Mouse (Mus musculus) heart, postnatal 36 days (tissue): ENCODE measurements at regions not wholly inside any gene's neighbourhood (a gene's known extent, or its start where the extent isn't known, plus 50 kb on each side); places are given as distances from the start of the nearest gene placed in this dataset.

Experiments used
- DNase-seq, 2 experiments: peaks; one replicate each; pipeline ENCODE4 v3.0.0; 2021 to 2022
- intact Hi-C: fragments of 180-260 bp; cut with DNase I; formaldehyde crosslinking; loops from one replicate; pipeline ENCODE4 v1.15.1; 2025

DNA sequence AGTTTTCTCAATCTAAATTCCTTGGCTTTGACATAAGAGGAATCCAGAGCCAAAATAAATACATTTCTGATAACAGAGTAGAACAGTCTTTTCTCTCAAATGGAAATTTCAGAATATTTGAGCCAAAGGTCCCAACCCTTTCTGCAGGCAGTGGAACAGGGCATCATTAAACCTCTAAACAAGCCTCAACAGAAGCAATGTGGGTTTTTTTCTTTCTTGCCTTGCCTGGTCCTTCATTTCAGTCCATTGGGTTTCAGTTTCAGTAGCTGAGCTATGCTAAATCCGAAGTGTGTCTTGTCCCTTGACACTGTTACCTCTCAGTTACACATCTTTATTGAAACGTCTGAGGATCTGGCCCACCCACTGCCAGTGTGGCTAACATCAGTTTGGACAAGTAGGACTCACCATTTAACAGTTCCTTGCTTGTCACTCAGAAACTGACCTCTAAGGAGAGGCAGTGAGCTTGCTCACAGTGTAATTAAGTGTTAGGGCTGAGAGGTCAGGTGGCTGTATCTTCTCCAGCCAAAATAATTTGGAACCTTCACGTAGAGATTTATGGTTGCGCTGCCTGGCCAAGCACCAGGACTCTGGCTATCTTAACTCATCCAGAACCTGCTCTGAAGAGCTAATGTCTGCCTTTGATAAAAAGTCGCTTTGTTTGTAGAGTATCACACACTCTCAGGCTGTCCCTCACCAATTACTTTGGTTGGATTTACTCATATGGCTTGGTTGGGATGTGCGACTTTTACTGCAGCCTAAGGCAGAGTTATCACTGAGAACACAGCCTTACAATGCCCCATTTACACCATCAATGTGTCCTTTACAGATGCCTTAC is 545.2 kb downstream of the Efnb2 start:
- intact Hi-C loops: no loop called here
- DNase-seq: peak in 1 of 2 experiments; percentile 9

DNA sequence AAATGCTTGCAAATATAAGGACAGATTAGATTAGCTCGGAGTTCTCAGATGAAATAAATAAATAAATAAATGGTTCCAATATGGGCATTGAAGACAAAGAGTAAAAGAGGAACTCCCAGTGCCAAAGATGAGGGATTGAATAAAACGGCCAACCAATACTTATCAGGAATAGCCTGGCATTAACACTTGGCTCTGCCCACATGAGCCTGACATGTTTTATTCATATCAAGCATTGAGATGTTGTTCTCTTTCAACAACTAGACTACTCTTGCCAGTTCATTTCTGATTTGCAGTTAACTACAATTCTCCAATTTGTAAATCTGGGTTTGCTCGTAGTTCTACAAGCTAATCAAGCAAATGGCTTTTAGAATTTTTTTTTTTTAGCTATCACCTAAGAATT is 546.4 kb downstream of the Efnb2 start:
- intact Hi-C loops: no loop called here

DNA sequence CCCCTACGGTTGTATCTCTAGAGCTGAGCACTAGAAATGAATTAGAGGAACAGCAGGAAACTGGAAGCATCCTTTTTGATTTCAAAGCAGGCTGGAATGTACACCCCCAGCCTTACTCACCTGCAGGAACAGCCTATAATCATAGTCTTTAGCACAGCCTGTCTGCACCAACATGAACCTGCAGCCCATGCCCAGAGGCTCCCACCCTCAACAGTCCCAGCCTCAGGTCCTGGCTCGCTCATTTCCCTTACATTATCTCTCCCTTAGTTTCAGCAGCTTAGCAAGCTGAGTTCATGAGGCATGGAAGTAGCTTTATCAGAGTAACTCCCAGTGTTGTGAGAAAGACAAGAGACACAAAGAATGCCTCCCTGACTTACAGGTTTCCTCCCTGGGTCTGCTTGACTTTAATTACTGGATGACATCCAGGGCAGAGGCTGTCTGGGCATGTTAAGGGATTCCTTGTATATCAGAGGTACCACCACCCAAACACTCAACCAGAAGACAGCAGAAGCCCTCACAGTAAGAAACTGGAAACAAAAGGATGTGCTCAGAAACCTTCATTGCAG is 551.2 kb downstream of the Efnb2 start:
- intact Hi-C loops: no loop called here
- no peak for DNase-seq

More for the DNA sequence above, 546.4 kb downstream of the Efnb2 start:
- DNase-seq: no peak

DNA sequence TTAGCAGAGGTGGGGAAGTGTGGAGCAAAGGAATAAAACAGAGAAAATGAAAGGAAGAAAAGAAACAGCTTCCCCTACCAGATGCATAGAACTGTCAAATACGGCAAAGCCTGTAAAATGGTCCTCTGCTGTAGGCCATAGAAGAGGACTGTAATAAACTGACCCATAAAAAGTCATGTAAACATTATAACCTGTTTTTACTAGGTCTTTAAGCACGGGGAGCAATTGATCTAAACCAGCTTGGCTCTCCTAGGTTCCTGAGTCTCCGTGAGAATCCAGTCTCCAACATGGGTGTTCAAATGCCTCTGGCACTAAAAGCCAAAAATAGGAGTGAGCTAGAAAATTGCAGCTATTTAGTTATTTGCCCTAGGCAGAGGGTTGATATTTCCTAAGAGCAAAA is 557.5 kb downstream of the Efnb2 start:
- DNase-seq: no peak
- intact Hi-C loops: no loop called here

DNA sequence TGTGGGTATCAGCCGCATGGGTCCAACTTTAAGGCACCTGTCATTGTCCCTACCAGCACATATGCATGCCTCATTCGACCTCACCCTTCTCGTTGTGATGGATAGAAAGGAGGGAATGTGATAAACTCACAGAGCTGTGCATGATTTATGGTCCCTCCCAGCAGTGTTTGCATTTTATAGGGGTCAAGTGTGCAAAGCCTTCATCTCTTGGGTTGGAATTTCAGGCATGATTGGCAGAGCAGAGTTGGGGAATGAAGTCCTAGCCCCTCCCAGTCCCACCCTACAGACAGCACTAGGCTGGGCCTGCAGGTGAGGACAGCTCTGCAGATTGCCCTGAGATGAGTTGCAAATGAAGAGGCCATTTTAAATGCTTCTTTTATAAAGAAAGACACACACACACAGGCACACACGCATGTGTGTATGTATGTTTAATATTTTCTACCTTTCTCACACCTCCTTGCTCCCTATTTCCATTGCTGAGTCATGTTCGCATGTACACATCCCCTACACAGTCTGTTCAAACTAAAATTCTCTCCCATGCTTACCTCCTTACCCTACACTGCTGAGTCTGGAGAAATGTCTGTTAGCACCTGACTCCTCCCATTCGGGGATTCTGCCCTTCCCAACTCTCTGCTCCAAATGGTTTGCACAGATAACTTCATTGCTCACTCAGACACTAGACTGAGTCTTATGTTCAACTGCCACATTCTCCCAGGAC is 558.9 kb downstream of the Efnb2 start:
- no peak for DNase-seq
- intact Hi-C loops: no loop called here

DNA sequence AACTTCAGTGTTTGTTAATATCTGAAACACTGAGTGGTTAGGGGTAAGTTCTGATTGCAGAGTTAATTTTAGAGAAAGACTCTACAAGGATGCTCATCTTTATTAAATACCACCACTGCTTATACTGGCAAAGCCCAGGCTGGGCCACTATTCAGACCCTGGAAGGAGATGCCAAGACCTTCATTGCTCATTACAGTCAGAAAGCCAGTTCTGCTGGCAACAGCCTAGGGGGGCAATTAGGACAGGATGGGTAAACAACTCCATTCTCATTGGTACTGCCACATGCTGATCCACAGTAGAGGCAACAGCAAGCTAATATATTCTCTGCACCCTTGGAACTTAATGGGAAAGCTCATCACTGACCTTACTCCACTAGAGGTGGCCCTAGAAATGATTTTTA is 568.5 kb downstream of the Efnb2 start:
- intact Hi-C loops: no loop called here
- DNase-seq: no peak

DNA sequence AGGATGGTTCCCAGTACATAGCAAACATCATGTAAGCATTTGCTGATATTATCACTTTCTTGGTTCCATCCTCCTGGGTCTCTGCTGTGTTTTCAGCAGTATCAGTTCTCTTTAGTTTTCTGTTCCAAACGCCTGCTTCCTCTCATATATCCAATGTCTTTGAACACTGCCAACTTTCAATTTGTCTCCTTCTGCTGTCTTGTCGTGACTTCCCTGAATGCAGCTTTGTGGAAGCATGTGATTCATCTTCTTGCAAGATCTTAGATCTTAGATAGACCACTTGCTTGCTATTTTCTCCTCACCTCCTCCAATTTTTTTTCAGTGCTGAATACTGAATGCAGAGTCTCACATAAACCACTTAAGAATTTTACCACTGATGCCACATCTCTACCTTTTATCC is 576.4 kb downstream of the Efnb2 start:
- intact Hi-C loops: no loop called here
- DNase-seq: no peak

DNA sequence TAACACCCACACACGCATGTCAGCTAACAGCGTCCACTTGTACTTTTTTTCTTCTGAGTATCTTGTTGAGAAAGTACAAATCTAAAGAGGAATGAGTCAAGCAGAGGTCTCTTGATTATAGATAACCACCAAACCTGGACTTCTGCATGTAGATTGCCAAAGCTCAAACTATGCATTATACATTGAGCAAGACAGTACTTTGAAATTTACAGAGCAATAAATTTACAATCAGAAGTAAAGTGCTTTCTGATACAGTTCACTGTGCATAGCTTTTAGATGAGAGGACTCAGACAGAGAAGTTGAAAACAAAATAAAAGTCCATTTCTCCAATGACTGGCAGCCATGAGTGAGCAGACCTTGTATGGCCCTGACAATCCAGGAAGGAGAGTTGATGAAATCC is 597.0 kb downstream of the Efnb2 start:
- no peak for DNase-seq
- intact Hi-C loops: no loop called here

DNA sequence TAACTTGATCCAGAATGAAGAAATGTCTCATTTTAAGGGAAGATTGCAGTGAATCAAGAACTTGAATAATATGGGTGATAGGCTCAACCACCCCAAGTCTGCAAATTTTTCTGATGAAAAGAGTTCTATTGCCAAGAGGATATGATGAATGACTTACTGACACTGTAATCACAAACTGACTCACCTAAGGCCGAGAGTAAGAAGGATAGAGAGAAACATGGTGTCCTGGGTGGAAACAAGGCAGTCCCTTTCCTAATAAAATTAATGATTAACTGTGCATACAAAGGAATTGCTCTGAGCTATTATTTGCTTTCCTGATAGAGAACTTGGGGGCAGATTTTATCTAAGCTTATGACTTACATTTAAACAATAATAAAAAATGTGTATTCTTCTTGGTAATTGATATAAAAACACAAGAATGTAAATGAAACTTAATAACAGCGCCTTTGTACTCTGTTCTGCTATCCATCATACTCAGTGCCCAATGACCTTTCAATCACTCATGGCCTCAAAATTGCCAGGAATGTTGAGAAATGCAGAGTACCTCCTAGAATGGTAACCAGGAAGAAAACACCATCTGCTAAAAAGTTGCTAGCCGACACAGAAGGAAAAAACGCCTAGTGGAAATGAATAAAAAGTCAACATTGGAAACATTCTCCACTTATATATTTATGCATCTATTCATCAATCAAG is 606.7 kb downstream of the Efnb2 start:
- no peak for DNase-seq
- intact Hi-C loops: no loop called here

DNA sequence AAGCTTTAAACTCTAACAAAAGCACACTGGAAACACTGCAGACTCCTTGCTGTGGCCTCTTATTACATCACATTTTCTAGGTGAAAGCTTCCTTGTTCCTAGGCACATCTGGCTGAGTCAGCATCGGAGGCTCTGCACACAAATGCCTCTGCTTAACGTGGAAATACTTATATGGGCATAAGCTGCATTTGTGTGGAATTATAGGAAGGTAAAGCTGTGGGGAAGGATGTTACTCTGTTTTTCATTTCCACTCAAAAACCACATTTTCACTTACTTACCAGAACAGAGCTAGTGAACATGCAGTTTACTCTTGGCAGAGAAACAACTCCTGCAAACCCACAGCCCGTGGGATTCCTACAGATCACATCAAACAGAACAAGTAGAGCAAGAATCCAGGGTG is 609.9 kb downstream of the Efnb2 start:
- DNase-seq: no peak
- intact Hi-C loops: no loop called here

DNA sequence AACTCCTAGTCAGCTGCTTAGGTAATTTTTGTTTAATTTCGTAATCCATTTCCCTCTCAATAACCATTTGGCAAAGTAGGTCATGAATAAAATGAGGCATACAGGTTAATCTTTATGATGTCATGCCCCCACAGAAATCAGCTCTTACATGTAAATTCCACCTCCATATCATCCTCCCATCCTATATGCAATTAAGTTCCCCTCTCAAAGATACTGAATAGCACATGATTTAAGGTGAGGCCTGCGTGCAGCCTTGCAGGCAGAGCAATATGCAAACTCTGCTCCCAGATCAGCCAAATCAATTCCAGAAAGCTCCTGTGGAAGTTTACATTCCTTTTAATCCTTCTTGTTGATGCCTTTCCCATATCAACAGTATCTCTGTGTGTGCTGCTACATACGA is 610.3 kb downstream of the Efnb2 start:
- intact Hi-C loops: no loop called here
- no peak for DNase-seq

DNA sequence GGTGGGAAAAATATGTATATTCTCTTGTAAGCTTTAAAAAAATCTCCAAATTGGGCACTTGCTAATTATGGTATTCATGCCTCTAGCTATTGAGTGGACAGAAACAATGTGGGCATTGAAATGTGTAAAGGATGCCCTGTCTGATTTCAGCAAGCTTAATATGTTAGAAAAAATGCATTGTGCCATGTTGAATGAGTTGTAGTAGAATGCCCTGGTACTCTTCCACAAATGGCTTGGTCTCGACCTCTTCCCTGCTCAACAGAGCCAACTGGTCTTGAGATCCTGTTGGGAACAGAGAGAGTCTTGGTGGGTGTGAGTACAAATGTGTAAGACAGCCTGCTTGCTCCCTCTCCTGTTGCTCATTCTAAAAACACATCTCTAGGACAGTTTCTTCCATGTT is 616.1 kb downstream of the Efnb2 start:
- intact Hi-C loops: no loop called here
- DNase-seq: no peak

DNA sequence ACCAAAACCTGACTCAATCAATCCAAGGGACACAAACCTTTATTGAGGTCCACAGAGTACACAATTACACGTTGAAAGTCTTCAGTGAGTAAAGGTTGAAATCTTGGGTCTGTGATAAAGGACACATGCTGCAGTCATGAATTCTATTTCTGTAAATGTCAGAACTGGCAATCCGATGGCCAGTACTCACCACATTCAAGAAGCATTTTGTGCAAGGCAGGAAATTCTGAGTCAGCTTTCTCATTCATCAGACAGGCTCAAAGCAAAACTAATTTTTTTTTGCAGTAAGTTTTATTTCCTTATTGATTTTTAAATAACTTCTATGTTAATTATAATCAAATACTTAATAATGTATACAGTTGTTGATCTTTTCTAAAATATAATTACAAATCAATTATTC is 616.7 kb downstream of the Efnb2 start:
- DNase-seq: no peak
- intact Hi-C loops: no loop called here

DNA sequence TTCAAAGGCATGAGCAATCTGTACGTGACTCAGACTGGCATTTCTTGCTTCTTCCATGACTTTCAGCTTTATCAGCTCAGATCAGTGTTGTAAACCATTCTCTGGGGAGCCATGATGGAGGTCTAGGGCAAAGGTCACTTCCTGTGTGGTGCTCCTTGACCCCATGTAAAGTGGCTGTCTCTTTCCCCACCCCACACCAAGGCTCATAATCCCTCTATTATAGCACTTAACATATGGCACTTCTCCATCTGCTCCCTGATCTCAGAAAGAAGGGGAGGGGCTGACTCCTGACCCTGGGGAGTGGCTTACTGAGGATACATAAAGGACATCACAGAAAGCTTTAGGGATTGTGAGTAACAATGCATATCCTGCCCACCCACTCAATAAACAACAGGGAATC is 623.1 kb downstream of the Efnb2 start:
- DNase-seq: no peak
- intact Hi-C loops: no loop called here

DNA sequence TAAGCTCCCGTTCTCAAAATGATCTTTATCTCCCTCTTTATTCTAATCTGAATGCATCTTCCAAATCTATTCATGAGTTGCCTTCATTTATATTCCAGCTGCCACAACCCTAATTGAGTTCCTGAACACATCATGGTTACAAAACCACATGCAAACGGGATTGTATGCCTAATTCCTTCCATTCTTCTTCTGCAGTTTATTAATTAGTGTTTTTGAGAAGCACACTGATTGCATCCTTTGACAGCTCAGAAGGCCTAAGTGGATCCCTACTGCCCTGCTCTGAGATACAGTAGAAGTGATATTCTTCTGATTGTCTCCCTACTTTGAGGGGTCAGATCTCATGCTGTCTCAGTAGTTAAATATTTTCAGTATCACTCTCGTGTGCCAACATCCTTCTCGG is 649.9 kb downstream of the Efnb2 start:
- no peak for DNase-seq
- intact Hi-C loops: no loop called here

DNA sequence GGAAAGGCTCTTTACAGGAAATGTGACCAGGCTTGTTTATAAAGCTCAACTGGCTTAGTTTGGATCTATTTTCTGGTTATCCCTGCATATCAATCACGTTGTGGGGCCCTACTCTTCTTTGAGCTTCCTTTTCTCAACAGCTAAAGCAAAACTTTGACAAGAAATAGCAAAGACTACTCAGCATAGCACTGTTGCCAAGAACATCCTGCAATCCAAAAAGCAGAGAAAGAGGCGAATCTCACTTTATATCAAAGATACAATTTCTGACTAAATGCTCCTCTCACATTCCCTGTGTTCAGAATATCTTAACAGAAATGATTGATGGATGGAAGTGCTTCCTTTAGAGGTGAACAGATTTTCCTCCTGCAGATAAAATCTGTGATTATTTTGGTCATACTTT is 666.1 kb downstream of the Efnb2 start:
- intact Hi-C loops: no loop called here
- DNase-seq: no peak

DNA sequence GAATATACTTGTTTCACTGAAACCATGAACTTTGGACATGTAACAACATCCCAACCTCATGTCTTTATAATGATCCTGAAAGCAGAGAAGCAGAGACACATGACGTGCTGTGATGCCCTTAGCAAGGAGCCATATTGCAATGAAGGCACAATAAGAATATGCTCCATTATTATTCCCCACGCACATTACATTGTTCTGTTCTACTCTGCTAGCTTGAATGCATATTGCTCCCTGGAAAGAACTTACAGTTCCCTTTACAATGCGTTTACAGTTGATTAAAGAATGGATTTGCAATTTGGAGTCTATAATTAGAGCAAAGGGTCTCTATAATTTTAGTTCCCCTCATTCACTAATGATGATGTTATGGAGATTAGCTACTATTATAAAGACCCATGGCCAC is 672.2 kb downstream of the Efnb2 start:
- intact Hi-C loops: no loop called here
- no peak for DNase-seq

DNA sequence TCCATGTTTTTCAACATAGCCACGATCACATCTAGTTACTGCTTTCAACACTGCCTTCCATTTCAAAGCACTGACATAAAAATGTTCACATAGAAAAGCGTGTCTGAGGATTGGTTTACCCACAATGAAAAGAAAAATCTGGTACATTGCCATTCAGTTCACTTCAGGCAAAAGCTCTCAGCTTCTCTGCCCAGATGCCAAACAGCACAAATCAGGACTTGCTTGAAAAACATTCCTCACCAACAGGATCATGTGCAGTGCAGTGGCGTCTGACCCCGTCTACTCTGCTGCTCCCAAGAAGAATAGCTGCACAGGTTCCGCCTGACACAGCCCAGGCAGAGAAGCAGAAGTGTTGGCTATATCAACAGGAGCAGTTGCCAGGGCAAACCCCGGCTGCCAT is 684.0 kb downstream of the Efnb2 start:
- no peak for DNase-seq
- intact Hi-C loops: no loop called here

DNA sequence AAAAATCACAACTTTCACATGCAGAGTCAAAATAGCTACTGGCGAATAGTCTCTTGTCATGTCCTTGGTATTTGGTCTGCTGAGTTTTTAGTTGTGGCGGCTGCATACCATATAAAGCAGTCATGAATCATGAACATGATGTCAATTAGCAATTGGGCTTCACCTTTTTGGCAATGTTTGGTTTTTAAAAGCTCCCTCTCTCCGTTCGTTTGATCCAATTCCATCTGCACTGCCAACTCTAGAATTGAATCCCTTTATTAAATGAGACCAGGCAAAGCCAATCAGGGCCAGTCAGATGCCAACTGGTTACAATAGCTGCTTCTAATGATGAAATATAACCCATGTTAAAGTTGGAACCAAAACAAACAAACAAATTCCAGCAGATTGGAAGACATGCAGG is 687.3 kb downstream of the Efnb2 start:
- intact Hi-C loops: no loop called here
- no peak for DNase-seq

DNA sequence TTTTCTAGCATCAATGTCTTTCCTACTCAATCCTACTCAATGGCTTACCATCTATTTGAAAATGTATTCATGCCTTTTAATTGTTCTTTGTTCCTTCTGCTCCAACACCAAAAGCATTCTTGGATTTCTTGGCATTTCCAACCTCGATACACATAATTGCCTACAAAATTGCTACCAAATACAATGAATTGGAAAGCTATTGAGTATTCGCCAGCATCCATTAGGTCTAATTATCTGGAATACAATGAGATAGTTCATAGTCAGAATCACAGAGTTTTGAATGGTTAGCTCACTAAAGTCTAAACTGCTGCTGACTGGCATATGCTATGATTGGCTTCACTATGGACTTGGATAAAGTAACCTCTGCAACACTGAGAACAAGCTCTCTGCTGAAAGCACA is 696.8 kb downstream of the Efnb2 start:
- no peak for DNase-seq
- intact Hi-C loops: no loop called here

DNA sequence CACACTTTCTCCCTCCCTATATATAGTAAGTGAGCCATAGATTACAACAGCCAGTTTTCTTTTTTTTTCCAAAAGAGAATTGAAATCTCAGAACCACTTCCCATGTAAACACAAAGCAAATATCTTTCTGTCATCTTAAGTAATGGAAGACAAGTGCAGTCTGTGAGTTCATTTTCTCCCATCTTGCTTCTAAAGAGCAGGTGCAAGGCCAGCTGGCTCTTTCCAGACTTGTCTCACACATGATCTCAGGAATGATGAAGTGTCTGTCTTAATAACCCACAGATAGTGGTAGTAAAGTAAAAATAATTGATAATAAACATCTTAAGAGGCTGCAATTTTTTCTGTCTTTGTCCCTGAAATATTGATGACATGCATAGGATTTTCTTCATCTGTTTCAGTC is 704.3 kb downstream of the Efnb2 start:
- DNase-seq: no peak
- intact Hi-C loops: no loop called here

DNA sequence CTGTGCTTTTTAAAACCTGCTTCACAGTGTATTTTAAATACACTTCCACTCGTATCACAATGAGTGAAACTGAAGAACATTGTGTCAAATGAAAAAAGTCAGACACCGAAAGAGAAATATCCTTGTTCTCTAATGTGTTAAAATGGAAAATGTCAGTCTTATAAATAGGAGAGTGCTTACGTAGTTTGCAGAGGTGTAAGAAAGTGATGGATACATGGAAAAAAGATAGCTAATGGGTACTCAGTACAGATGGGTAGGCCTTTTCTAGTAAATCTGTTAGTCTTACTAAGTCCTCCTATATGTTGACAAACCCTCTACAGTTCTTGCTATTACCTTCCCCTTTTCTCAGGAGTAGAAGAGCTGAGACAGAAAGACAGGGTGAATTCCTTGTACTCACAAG is 706.2 kb downstream of the Efnb2 start:
- intact Hi-C loops: no loop called here
- DNase-seq: no peak
